Mouse (Mus musculus) fibroblast of lung, adult 2 months (primary cell): ENCODE measurements around the gene Hist2h4.
"Not testable (repeated sequence)": the region's sequence is repeated elsewhere in the genome, so short reads cannot be mapped to it uniquely, and the experiment has no call there.

Experiments
- DNase-seq: peaks from one replicate; pipeline ENCODE4 v3.0.0-alpha.2; 2011; ENCODE audit warnings: low read depth

Hist2h4 gene

GRCm38 (mm10) chr3:96245003-96245886, 17.9 kb downstream of the Hist2h4 start, which contains the start of gene Hist2h2aa1:
TSS of gene Hist2h2aa1 (plus strand) at chr3:96245497.
- not testable (repeated sequence) for DNase-seq

GRCm38 (mm10) chr3:96243921-96244572, 19.1 kb downstream of the Hist2h4 start:
- DNase-seq: no peak

DNA sequence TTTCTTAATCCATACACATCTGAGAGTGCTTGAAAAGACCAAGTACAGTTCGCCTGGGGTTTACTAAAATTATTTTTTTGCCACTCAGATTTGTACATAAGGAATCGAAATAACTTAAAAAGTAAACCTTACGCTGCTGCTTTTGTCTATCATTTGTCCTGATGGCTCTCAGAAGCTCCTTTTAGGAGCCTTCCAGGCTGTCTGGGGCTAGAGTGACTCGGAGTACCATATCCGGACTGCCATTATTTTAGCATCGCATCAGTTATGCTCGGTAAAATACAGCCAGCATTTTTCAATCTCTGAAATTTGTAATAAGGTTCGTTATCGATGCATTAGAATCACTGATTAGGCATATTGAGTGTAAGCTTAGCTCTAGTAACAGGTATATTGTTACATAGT, 22.3 kb downstream of the Hist2h4 start:
- DNase-seq: no peak

GRCm38 (mm10) chr3:96239949-96240798, 22.9 kb downstream of the Hist2h4 start, which contains the start of gene Hist2h2aa2:
TSS of gene Hist2h2aa2 (minus strand) at chr3:96240276.
- peak; percentile 55 for DNase-seq

- not testable (repeated sequence) for DNase-seq
These were observed 23.9 kb downstream of the Hist2h4 start, which contains the start of gene Hist2h3c2 for GRCm38 (mm10) chr3:96238954-96239793. TSS of gene Hist2h3c2 (minus strand) at chr3:96239127.

GRCm38 (mm10) chr3:96237904-96238511, 25.1 kb downstream of the Hist2h4 start:
- DNase-seq: no peak

GRCm38 (mm10) chr3:96237335-96237903, 25.7 kb downstream of the Hist2h4 start:
- no peak for DNase-seq

DNA sequence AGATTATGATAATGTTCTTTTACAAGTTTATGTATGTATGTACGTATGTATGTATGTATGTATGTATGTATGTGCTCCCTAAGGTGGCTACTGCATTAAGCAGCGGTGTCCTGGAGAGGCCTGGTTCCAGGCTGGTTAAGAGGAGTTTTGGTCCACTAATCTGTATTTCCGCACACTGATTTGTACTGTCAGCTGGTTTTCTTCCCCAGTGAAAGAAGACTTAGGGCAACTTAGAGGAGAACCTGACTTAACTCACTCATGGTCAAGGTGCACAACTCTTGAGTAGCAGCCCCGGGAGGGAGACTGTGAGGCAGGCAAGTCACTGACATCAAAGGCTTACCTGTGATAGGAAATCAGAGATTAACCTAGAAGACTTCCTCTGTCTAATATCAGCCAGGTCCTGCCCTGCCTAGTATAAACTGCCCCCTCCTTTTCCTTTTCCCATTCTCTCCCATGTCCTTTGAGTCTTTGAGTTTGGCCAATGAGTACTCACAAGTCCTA, 26.2 kb downstream of the Hist2h4 start:
- no peak for DNase-seq

DNA sequence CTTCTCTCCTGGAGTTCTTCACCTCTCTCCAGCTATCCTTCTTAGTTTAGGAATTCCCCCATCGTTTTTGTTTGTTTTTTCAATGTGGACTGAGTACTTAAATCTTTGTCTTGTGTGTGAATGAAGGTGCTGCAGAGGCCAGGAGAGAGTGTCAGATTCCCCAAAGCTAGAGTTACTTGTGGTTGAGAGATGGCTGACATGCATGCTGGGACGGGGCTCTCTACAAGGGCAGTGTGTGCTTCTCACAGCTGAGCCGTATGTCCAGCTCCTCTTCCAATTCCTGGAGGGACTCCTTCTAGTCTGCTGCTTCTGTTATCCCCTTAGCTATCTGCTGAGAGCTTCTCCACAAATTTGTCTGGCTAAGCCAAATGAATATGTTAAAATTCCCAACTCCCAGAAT, 27.3 kb downstream of the Hist2h4 start:
- no peak for DNase-seq

- DNase-seq: no peak
These were observed 28.2 kb downstream of the Hist2h4 start for GRCm38 (mm10) chr3:96234914-96235313.

DNA sequence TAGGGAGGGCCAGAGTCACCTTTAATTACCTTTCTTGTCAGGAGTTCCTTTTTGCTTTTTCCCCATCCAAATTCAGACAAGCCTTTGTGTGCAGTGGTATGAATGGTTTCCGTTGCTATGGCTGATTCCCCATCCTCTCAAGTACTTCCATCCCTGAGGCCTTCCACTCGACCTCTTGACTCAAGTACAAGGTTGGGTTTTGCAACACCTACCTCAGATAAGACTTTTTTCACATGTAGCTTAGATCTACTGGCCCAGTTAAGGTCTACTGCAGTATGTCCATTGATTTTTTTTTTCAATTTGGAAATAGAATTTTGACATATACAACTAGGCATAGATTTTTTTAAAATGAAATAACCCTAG, 31.4 kb downstream of the Hist2h4 start:
- no peak for DNase-seq

- DNase-seq: no peak
These were observed 32.0 kb downstream of the Hist2h4 start for GRCm38 (mm10) chr3:96230910-96231757.

GRCm38 (mm10) chr3:96230404-96230803, 32.7 kb downstream of the Hist2h4 start:
- DNase-seq: no peak

GRCm38 (mm10) chr3:96228828-96229227, 34.3 kb downstream of the Hist2h4 start:
- DNase-seq: no peak

GRCm38 (mm10) chr3:96226695-96227648, 36.1 kb downstream of the Hist2h4 start:
- DNase-seq: peak; percentile 23

DNA sequence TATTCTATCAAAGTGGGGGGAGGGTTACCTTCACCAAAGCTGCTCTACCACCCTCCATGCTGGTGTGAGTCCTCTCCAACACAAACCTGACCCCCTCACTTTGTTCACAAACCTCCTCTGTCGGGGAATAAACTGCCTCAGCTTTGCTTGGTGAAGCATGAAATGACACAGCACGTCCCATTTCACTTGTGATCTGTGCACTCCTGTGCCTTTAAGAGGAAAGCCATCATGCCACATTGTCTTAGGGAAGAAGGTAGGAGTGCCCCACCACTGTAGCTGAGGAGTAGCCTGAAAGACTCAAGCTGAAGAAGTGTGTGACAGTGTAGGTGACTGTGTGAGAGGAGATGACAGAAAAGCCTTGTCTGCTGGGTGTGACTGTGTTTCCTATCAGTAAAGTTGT, 37.7 kb downstream of the Hist2h4 start:
- no peak for DNase-seq

DNA sequence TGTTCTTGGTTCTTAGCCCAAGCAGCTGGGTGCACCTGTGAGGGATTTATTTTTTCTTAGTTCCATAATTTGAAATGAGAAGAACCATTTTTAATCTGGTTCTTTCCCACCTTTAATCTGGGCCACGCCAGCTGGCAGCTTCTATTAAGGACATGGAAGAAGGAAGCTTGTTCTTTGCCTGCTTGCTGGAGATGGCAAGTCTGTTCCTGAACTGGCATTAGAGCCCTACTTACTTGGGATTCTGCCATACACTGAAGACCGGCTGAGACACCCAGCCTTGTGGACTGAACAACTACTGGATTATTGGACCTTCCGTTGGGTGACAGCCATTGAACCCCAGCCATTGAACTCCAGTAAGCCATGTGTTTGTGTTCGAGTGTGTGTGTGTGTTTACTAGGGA, 40.3 kb downstream of the Hist2h4 start:
- DNase-seq: no peak

DNA sequence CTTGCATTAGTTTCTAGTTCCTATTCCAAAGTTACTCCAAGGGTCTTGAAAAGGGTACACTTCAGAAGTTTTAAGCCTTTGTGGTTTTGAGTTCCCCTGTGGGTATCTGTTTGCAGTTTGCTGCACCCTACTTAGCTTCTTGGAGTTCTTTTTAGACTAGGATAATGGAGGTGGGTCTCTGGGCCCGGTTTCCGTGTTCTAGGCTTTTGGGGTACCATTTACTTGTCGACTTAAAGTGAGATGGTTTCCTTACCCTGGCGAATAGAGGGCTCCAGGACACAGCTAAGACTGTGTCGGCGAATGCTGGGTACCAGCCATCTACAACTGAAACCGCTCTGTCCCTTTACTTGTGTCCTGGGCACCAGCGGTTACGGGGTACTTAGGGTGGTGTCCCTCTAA, 41.5 kb downstream of the Hist2h4 start:
- no peak for DNase-seq
